Mouse (Mus musculus) retina, postnatal 1 day (tissue): Measurements from ENCODE around the gene Atp12a.

ENCODE experiments used
- DNase-seq: peaks from one replicate; pipeline ENCODE4 v3.0.0-alpha.2; 2012

Gene Atp12a

DNA sequence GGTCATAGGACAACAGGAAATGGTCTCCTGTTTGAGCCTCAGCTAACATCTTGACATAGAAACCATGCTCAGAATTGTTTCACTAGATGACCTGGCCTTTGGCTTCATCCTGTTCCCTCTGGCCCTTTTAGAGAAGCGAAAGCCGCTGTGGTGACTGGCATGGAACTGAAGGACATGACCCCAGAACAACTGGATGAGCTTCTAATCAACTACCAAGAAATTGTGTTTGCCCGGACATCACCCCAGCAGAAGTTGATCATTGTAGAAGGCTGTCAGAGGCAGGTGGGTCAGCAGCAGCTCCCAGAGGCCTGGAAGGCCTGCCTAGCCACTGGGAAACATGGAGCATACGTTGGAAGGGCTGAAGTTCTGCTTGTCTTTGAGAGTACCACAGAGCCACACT is 17.5 kb downstream of the Atp12a start:
- no peak for DNase-seq

GRCm38 (mm10) chr14:56390247-56390646 is 25.4 kb downstream of the Atp12a start:
- peak; percentile 91 for DNase-seq

DNA sequence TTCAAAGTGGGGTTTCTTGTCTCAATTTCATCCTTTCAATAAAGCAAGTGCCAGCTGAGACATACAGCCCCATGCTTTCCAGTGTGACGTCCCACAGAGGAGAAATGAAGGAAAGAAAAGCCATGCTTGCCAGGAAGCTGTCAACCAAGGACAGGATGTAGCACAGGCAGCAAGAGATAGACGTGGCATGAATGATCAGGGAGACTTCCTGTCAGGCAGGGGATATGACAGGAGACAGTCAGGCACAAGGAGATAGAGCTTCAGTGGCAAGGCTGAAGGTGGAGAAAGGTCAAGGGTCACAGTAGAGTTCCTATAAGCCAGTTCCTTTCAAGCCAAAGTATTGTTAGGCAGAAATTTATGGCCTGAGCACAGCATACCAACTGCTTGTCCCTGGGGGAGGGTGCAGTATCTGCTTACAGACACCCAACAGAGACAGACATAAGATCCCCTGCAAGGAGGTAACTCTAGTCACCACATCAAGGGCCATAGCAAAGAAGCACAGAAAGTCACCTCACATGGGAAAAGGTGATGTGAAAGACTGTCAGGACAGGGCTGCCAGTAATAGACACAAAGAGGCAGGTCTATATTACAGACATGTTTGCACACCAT is 28.9 kb downstream of the Atp12a start:
- DNase-seq, result no peak

DNA sequence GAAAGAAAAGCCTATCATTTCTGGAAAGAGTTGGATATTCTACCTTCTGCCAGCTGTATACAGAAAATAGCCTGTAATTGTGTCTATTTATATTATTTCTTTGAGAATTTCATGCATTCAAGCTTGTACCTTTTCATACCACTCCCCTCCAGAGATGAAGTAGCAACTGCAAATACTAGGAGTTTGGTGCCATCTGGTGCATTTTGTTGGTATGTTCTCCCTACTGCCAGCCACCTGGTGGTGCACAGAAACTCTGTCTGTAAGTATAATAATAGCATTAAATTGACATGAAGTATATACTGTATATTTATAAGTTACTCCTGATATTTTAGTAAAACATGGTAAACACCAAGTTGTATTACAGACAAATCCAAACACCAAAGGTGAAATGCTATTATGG is 33.1 kb downstream of the Atp12a start:
- DNase-seq, result peak; percentile 64

GRCm38 (mm10) chr14:56402311-56403071 is 37.6 kb downstream of the Atp12a start, which contains the start of gene Rnf17:
Rnf17 (plus strand) TSS chr14:56402581.
- no peak for DNase-seq

GRCm38 (mm10) chr14:56403072-56403375 is 38.2 kb downstream of the Atp12a start:
- DNase-seq, result no peak
